Mouse (Mus musculus) CH12.LX (cell line): ENCODE data around the gene Fermt3. TPM values are rescaled to one million over a fixed set of nuclear protein-coding genes. Genes with fewer than 3 reads are reported as not detected.

Source experiments
- DNase-seq: peaks from one replicate; pipeline ENCODE4 v3.0.0-alpha.2; 2013; ENCODE audit errors: extremely low read depth
- H3K27ac ChIP-seq: 2 replicates; pipeline ENCODE4 v1.5.1; 2012; ENCODE audit warnings: low read depth, mild to moderate bottlenecking, control low read depth, moderate library complexity; ENCODE audit not compliant: insufficient read depth
- H3K27me3 ChIP-seq: replicated peaks from 2 replicates; pipeline ENCODE3; 2012; ENCODE audit warnings: inconsistent platforms
- H3K36me3 ChIP-seq, 2 experiments: replicated peaks in 1 of 2; 2 replicates each; pipeline versions ENCODE3 to v1.6.1; 2012; ENCODE audit warnings: inconsistent platforms in 1 of 2, low read length in 1 of 2, mild to moderate bottlenecking in 1 of 2, mixed read lengths in 1 of 2, moderate library complexity in 1 of 2; ENCODE audit not compliant: control insufficient read depth in 1 of 2, insufficient read depth in 1 of 2
- H3K4me1 ChIP-seq, 2 experiments: 2 replicates each; pipeline ENCODE4 v1.6.1; 2012; ENCODE audit warnings: inconsistent platforms in 1 of 2, moderate library complexity in 1 of 2; ENCODE audit not compliant: insufficient read depth in 2 of 2, control insufficient read depth in 1 of 2
- H3K4me2 ChIP-seq: 2 replicates; pipeline ENCODE4 v1.6.1; 2012; ENCODE audit warnings: low read depth, mild to moderate bottlenecking, control low read depth; ENCODE audit not compliant: poor library complexity, insufficient read depth, severe bottlenecking
- H3K4me3 ChIP-seq, 3 experiments: fragments of 150-350 bp in 1 of 3; sonication (generic) in 1 of 3; replicated peaks in 1 of 3; 2 replicates each; pipeline versions ENCODE3 to v1.5.1; 2011 to 2012; ENCODE audit warnings: low read depth in 2 of 3, low read length in 2 of 3, mild to moderate bottlenecking in 2 of 3, moderate library complexity in 2 of 3, control low read depth in 1 of 3, improper control_type of control experiment in 1 of 3, inconsistent platforms in 1 of 3, mixed read lengths in 1 of 3; ENCODE audit not compliant: poor library complexity in 1 of 3
- H3K79me2 ChIP-seq: replicated peaks from 2 replicates; pipeline ENCODE4 v1.6.1; 2012; ENCODE audit warnings: mild to moderate bottlenecking, moderate library complexity; ENCODE audit not compliant: control insufficient read depth, poor library complexity, insufficient read depth, severe bottlenecking; ENCODE audit errors: extremely low read depth
- H3K9ac ChIP-seq: 2 replicates; pipeline ENCODE4 v1.6.1; 2012; ENCODE audit warnings: low read depth, mild to moderate bottlenecking, control low read depth, moderate library complexity; ENCODE audit not compliant: insufficient read depth
- H3K9me3 ChIP-seq: replicated peaks from 2 replicates; pipeline ENCODE3; 2012; ENCODE audit warnings: low read length, inconsistent platforms, mixed read lengths
- CHD1 ChIP-seq: IDR thresholded peaks from 2 replicates; pipeline ENCODE4 v1.6.1; 2012; ENCODE audit warnings: low read depth, low read length, improper control_type of control experiment, inconsistent platforms
- CHD2 ChIP-seq: IDR thresholded peaks from 2 replicates; pipeline ENCODE4 v1.6.1; 2011; ENCODE audit warnings: low read length, improper control_type of control experiment
- CTCF ChIP-seq, 2 experiments: IDR thresholded peaks in 1 of 2; conservative IDR thresholded peaks in 1 of 2; 2 replicates each; pipeline ENCODE4 v1.5.1; 2011 to 2012; ENCODE audit warnings: low read depth in 2 of 2, low read length in 2 of 2, improper control_type of control experiment in 1 of 2, inconsistent platforms in 1 of 2, mild to moderate bottlenecking in 1 of 2, moderate library complexity in 1 of 2
- E2F4 ChIP-seq: IDR thresholded peaks from 2 replicates; pipeline ENCODE4 v1.6.1; 2011; ENCODE audit warnings: low read depth, low read length, improper control_type of control experiment; ENCODE audit not compliant: insufficient replicate concordance
- ELF1 ChIP-seq: IDR thresholded peaks from 2 replicates; pipeline ENCODE4 v1.6.1; 2014; ENCODE audit warnings: low read depth, mild to moderate bottlenecking, inconsistent platforms, low read length, improper control_type of control experiment
- EP300 ChIP-seq: IDR thresholded peaks from 2 replicates; pipeline ENCODE4 v1.6.1; 2011; ENCODE audit warnings: low read length, improper control_type of control experiment
- ETS1 ChIP-seq: conservative IDR thresholded peaks from 2 replicates; pipeline ENCODE4 v1.6.1; 2012; ENCODE audit warnings: low read depth, mild to moderate bottlenecking, inconsistent platforms, low read length, improper control_type of control experiment, moderate library complexity
- GABPA ChIP-seq: IDR thresholded peaks from 2 replicates; pipeline ENCODE4 v1.6.1; 2012; ENCODE audit warnings: low read depth, low read length, improper control_type of control experiment, inconsistent platforms; ENCODE audit not compliant: insufficient replicate concordance
- IRF4 ChIP-seq: IDR thresholded peaks from 2 replicates; pipeline ENCODE4 v1.6.1; 2014; ENCODE audit warnings: low read depth, mild to moderate bottlenecking, inconsistent platforms, low read length, improper control_type of control experiment
- JUN ChIP-seq: IDR thresholded peaks from 2 replicates; pipeline ENCODE4 v1.6.1; 2011; ENCODE audit warnings: low read depth, mild to moderate bottlenecking, low read length, improper control_type of control experiment, moderate library complexity; ENCODE audit not compliant: insufficient read depth
- JUND ChIP-seq: conservative IDR thresholded peaks from 2 replicates; pipeline ENCODE4 v1.6.1; 2011; ENCODE audit warnings: low read depth, low read length, improper control_type of control experiment
- KAT2A ChIP-seq: IDR thresholded peaks from 2 replicates; pipeline ENCODE4 v1.6.1; 2012; ENCODE audit warnings: low read length, improper control_type of control experiment, inconsistent platforms; ENCODE audit not compliant: insufficient replicate concordance
- MAX ChIP-seq: IDR thresholded peaks from 2 replicates; pipeline ENCODE4 v1.6.1; 2011; ENCODE audit warnings: low read length, improper control_type of control experiment
- MAZ ChIP-seq: IDR thresholded peaks from 2 replicates; pipeline ENCODE4 v1.6.1; 2012; ENCODE audit warnings: low read depth, mild to moderate bottlenecking, inconsistent platforms, low read length, improper control_type of control experiment, moderate library complexity
- MEF2A ChIP-seq: IDR thresholded peaks from 2 replicates; pipeline ENCODE4 v1.6.1; 2014; ENCODE audit warnings: low read depth, mild to moderate bottlenecking, inconsistent platforms, low read length, improper control_type of control experiment, borderline replicate concordance
- MXI1 ChIP-seq: IDR thresholded peaks from 2 replicates; pipeline ENCODE4 v1.6.1; 2011; ENCODE audit warnings: mild to moderate bottlenecking, low read depth, low read length, improper control_type of control experiment
- MYC ChIP-seq: IDR thresholded peaks from 2 replicates; pipeline ENCODE4 v1.6.1; 2011; ENCODE audit warnings: low read depth, mild to moderate bottlenecking, improper control_type of control experiment, low read length
- NELFE ChIP-seq: IDR thresholded peaks from 2 replicates; pipeline ENCODE4 v1.6.1; 2011; ENCODE audit warnings: low read depth, low read length, improper control_type of control experiment
- NRF1 ChIP-seq: IDR thresholded peaks from 2 replicates; pipeline ENCODE4 v1.6.1; 2014; ENCODE audit warnings: low read depth, mild to moderate bottlenecking, inconsistent platforms, low read length, improper control_type of control experiment, moderate library complexity
- PAX5 ChIP-seq: IDR thresholded peaks from 2 replicates; pipeline ENCODE4 v1.6.1; 2012; ENCODE audit warnings: low read length, inconsistent platforms, mixed read lengths
- POLR2A ChIP-seq: IDR thresholded peaks from 2 replicates; pipeline ENCODE4 v1.6.1; 2011; ENCODE audit warnings: low read depth, mild to moderate bottlenecking, improper control_type of control experiment, low read length
- POLR2AphosphoS2 ChIP-seq: IDR thresholded peaks from 2 replicates; pipeline ENCODE4 v1.6.1; 2011; ENCODE audit warnings: low read depth, low read length, improper control_type of control experiment
- RCOR1 ChIP-seq: conservative IDR thresholded peaks from 2 replicates; pipeline ENCODE4 v1.6.1; 2012; ENCODE audit warnings: low read depth, mild to moderate bottlenecking, inconsistent platforms, low read length, improper control_type of control experiment
- SIN3A ChIP-seq: IDR thresholded peaks from 2 replicates; pipeline ENCODE4 v1.6.1; 2012; ENCODE audit warnings: low read length, improper control_type of control experiment, inconsistent platforms
- SMC3 ChIP-seq: IDR thresholded peaks from 2 replicates; pipeline ENCODE4 v1.6.1; 2011; ENCODE audit warnings: low read depth, low read length, improper control_type of control experiment
- TBP ChIP-seq: conservative IDR thresholded peaks from 2 replicates; pipeline ENCODE4 v1.6.1; 2011; ENCODE audit warnings: low read depth, low read length, improper control_type of control experiment
- TCF12 ChIP-seq: IDR thresholded peaks from 2 replicates; pipeline ENCODE4 v1.6.1; 2014; ENCODE audit warnings: low read depth, mild to moderate bottlenecking, inconsistent platforms, low read length, improper control_type of control experiment
- UBTF ChIP-seq: IDR thresholded peaks from 2 replicates; pipeline ENCODE4 v1.6.1; 2012; ENCODE audit warnings: low read depth, mild to moderate bottlenecking, inconsistent platforms, low read length, improper control_type of control experiment, moderate library complexity
- USF1 ChIP-seq: IDR thresholded peaks from 2 replicates; pipeline ENCODE4 v1.6.1; 2014; ENCODE audit warnings: low read depth, mild to moderate bottlenecking, inconsistent platforms, low read length, improper control_type of control experiment
- USF2 ChIP-seq: conservative IDR thresholded peaks from 2 replicates; pipeline ENCODE4 v1.6.1; 2011; ENCODE audit warnings: low read depth, low read length, improper control_type of control experiment
- ZKSCAN1 ChIP-seq: IDR thresholded peaks from 2 replicates; pipeline ENCODE4 v1.6.1; 2012; ENCODE audit warnings: low read depth, inconsistent platforms, low read length, improper control_type of control experiment, borderline replicate concordance
- ZMIZ1 ChIP-seq: IDR thresholded peaks from 2 replicates; pipeline ENCODE4 v1.6.1; 2012; ENCODE audit warnings: low read depth, mild to moderate bottlenecking, inconsistent platforms, low read length, improper control_type of control experiment
- ZNF384 ChIP-seq: IDR thresholded peaks from 2 replicates; pipeline ENCODE4 v1.6.1; 2012; ENCODE audit warnings: low read depth, low read length, improper control_type of control experiment, inconsistent platforms
- dilution Hi-C: fragments of 300-500 bp; cut with MboI; formaldehyde crosslinking; loops from 2 replicates; pipeline ENCODE4 v1.14.3; 2020; ENCODE audit warnings: low sequenced_read_pairs; ENCODE audit not compliant: extremely low pct_unique_long_range_greater_than_20kb, extremely low pct_ligation_motif_present
- in situ Hi-C: fragments of 300-500 bp; cut with MboI; formaldehyde crosslinking; loops from 3 replicates; pipeline ENCODE4 v1.14.3; 2019; ENCODE audit warnings: low sequenced_read_pairs, low pct_ligation_motif_present, low pct_unique_long_range_greater_than_20kb, mixed read lengths
- polyA plus RNA-seq: library from polyadenylated mRNA; unstranded; fragments of >175 nt; gene quantifications from 2 replicates; pipeline ENCODE4 v1.2.1, GENCODE M21; 2012; ENCODE audit warnings: low read depth; ENCODE audit not compliant: insufficient read length
- total RNA-seq, 2 experiments: library from RNA; depleted of rRNA; stranded (reverse); fragments of 300-350 nt in 1 of 2; fragments of >200 nt in 1 of 2; gene quantifications; 2 replicates each; pipeline ENCODE4 v1.2.3; 2012 to 2014

The Fermt3 gene
- total and polyA plus RNA-seq, 3 experiments, result 47.0 to 65.1 (median 57.4) TPM

DNA sequence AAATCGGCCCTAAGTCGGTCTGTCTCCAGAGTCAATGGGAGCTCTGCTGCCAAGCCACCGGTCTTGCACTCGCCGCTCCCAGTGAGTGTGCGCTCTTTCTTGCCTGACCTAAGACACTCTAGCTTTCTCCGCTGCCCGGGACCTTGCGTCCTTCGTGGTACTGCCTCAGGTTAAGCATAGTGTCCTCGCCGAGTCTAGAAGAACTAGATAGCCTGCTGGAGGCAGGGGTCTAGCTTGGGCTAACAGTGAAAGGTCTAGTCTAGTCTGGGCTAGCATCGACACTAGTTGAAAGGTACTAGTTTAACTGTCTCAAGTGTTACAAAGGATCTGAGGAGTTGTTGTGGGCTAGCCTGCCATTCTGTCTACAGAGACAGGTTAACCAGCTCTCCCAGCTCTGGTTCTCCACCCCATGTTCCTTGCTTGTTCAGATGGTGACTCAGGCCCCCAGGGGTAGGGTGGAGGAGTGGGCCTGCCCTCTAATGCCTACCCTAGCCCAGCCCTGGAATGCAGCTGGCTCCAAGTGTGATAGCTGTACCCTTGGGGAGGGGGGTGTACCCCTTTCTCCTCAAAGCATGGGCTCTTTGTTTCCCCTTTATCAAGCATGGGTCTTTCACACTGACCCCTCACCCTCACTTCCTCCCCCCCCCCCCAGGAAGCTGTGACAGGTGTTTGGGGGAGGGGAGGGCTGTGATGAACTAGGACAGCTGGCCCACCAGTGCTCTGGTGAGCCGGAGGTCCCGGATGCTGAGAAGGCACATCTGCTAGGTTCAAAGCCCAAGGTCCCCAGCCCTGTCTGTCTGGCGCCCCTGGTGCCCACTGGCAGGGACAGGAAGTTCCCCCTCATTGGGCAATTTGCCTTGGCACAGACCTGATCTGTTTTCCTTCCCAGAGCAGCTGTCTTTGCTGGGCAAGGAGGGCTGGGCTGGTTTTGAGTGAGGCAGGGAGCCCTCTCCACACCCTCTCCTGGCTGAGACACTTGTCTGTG is 43.4 kb downstream of the Fermt3 start, which contains the start of gene Plcb3 (continued):
- no peak for TF ChIP-seq PAX5

DNA sequence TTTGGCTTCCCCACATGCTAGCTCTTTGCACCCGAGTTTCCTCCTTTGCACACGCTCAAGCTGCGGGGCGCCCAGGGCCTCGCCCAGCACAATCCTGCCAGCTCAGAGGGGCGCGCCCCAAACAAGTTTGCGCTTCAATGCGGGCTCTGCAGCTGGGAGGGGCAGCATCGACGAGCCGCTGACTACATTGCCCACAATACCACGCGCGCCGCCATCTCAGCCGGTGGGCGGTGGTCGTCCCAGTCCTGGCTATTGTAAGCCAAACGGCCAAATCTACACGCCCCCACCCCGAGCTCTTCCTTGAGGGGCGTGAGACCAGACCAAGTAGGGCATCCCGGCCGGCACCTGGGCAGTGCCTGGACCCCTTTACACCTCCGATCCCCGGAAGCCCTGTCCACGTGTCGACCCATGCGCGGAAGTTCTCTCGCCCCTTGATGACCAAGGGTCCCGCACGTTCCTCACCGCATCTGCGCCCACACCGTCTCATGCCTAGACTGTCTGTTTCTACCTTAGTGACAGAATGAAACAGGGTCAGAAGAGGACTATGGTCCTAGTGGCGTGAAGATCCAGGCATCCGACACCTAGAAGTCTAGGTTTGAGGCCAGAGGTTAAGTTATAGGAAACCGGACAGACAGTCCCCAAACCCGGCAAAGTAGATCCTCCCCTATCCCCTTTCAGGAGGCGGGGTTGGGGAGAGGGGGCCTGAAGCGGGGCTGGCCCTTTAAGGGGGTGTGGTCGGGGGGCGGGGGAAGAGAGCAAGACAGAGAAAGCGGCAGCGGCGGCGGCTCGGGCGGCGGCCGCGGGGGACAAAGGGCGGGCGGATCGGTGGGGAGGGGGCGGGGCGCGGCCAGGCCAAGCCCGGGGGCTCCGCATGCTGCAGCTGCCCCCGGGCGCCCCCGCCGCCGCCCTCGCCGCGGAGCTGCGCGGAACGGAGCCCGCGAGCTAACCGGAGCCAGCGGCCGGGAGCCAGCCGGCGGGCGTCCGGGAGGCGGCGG is 44.8 kb downstream of the Fermt3 start, which contains the start of gene Ppp1r14b:
Gene Ppp1r14b, plus strand, starts transcription at position 758 of the 995 bp plus-strand sequence.
- H3K9me3 ChIP-seq, result no peaks in the 10 kb centered on the region
- H3K4me3 ChIP-seq, result peak within 1 kb of the TSS; percentile 79 to 87 (median 85)
- peak within 1 kb of the TSS; percentile 73 for H3K9ac ChIP-seq
- peaks cover 29% of the 10 kb centered on the region for H3K79me2 ChIP-seq
- peak within 1 kb of the TSS; percentile 75 for H3K4me2 ChIP-seq
- in situ Hi-C loops (no loop called here), dilution Hi-C loops (no loop called here)
- peak; percentile 90 for DNase-seq
- peaks cover 19 to 60% of the 10 kb centered on the region in 2 experiments for H3K4me1 ChIP-seq
- peaks cover 14 to 25% of the 10 kb centered on the region in 2 experiments for H3K36me3 ChIP-seq
- peak within 1 kb of the TSS; percentile 54 for H3K27ac ChIP-seq
- H3K27me3 ChIP-seq, result peaks cover 3% of the 10 kb centered on the region
- TF ChIP-seq SIN3A (peak; percentile 96), ELF1 (peak; percentile 77), ZMIZ1 (peak; percentile 78), CHD1 (peak; percentile 37; the same call in 1 of the 2 replicates), KAT2A (0 out of 2 replicates have a peak, but pooled peaks have one; percentile 14), MXI1 (peak; percentile 97), CHD2 (no peak), NELFE (peak; percentile 79), RCOR1 (no peak), MAZ (peak; percentile 79; the same call in 1 of the 2 replicates), USF1 (peak; percentile 69), POLR2A (peak; percentile 63), GABPA (no peak), USF2 (peak; percentile 46), NRF1 (no peak), MEF2A (no peak), SMC3 (no peak), EP300 (no peak), TCF12 (no peak), MAX (peak; percentile 90), ZKSCAN1 (no peak), MYC (peak; percentile 93), JUND (no peak), TBP (0 out of 2 replicates have a peak, but pooled peaks have one; percentile 15), JUN (no peak), UBTF (no peak), ZNF384 (no peak), E2F4 (no peak), CTCF (conservative IDR thresholded peaks at IDR 0.05 in 1 of 2, IDR thresholded peaks at IDR 0.05 in 1 of 2; ENCODE audit: low read depth in 2 of 2, low read length in 2 of 2) (no peak), ETS1 (no peak), POLR2AphosphoS2 (peak; percentile 52; the same call in 1 of the 2 replicates), IRF4 (no peak; the same call in 1 of the 2 replicates)
